Mouse (Mus musculus): ENCODE results near the gene Sema4a.

The Sema4a gene

DNA sequence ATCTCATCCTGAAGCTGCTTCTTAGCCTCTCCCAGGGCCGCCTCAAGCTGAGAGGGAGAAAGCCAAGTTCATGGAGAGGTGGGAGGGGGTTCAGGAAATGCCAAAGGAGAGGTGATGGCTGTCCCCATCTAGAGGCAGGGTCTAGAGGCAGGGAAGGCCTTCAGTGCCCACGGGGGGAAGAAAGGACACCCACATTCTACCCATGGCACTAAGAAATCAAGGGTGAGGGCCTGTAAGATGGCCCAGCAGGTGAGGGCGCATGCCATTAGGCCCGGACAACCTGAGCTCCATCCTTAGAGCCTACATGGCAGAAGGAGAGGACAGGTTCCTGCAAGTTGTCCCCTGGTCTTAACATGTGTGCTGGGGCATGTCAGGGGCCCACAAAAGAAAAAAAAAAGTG lies 25.9 kb upstream of the Sema4a start:
- DNase-seq (ENCODE audit: inconsistent age in 2 of 2, low spot score in 1 of 2): no peak

DNA sequence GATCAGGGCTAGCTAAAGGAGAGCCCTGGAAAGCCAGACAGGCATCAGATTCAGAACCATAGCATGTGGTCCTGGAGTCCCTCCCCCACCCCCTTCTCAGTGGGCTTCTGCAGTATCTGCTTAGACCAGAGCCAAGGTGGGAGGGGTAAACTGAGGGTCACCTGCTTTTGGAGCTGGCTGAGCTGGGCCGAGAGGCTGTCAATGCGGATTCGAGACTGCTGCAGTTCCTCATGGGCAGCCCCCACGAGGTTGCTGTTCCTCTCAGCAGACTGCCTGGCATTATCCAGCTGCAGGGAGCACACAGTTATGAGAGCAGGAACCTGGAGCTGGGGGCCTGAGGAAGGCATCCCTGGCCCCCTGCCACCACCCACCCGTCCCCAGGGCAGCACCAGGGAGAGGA lies 25.1 kb upstream of the Sema4a start:
- DNase-seq (ENCODE audit: inconsistent age in 2 of 2, low spot score in 1 of 2): no peak

DNA sequence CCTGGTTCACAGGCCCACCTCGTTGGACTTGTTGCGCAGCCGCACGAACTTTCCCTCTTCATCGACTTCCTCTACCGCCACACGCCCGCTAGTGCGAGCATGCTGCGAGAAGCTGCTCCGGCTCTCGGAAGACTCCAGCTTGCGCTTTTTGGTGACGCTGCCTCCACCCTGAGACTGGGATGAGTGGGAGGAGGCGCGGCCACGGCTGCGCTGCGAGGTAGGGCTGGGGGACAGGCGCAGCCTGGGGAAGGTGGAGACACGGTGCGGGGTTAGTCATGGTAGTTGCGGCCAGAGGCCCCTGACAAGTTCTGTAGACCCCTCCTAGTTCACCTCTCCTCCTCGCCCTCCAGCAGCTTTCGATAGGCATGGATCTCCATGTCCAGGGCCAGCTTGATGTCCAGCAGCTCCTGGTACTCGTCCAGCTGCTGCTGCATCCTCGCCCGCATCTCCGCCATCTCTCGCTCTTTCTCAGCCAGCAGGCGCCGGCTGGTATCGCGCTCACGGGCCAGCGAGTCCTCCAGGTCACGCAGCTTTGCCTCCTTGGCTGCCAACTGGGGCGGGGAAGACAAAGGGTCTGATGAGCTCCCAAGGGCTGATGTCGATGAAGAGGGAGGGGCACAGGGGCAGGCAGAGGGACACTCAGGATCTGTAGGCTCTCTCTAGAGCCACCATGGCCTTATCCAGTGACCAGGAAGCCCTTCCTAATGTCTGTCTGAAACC lies 23.8 kb upstream of the Sema4a start:
- DNase-seq (ENCODE audit: inconsistent age in 2 of 2, low spot score in 1 of 2): no peak

DNA sequence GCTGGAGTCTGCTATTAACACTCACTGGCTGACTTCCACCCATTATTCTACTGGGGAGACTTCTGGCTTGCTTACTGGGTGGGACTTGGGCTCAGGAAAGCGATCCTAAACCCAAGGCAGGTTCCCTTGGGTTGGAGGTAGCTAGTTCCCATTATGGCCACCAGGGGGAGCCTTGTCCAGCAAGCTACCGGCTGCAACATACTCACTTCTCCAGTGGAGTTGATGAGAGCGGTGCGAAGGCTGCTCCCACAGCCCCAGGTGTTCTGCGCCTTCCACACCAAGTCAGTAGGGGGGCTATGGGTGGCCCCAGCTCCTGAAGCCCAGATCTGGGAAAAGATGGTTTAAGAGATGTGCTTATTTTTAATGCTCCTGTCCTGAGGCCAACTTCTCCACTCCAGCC lies 22.6 kb upstream of the Sema4a start:
- DNase-seq (ENCODE audit: inconsistent age in 2 of 2, low spot score in 1 of 2): peak; percentile 73 to 91

DNA sequence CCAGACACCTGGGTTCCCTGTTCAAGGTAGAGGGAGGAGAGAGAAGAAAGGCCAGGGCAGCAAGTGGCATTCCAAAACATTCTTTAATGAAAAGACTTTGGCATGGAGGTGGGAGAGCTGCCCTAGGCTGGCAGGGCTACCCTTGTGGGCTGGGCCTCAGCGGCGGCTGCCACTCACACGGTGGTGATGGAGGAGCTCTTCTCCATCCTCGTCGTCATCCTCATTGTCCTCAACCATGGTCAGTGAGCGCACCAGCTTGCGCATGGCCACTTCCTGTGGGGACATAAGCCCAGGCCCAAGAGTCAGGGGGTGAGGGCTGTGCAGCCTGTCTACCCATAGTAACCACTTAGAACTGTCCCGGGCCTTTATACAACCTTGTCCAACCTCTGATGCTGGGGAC lies 22.2 kb upstream of the Sema4a start:
- DNase-seq (ENCODE audit: inconsistent age in 2 of 2, low spot score in 1 of 2): no peak

DNA sequence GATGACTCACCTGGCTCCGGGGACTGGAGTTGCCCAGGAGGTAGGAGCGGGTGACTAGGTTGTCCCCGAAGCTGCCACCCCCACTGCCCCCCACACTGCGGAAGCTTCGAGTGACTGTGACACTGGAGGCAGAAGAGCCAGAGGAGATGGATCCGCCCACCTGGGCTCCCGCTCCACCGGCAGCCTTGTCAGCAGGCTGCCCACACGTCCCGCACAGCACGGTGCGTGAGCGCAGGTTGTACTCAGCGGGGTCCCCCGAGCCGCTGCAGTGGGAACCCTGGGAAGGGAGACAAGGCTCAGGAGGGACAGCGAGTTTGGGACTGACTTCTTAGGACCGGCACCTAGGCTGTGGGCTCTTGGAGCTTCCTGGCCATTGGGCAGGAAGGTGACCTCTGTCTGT lies 21.4 kb upstream of the Sema4a start:
- DNase-seq (ENCODE audit: inconsistent age in 2 of 2, low spot score in 1 of 2): no peak

- no peak for DNase-seq (ENCODE audit: inconsistent age in 2 of 2, low spot score in 1 of 2)
Observed at GRCm38 (mm10) chr3:88481372-88482040, 20.5 kb upstream of the Sema4a start.

DNA sequence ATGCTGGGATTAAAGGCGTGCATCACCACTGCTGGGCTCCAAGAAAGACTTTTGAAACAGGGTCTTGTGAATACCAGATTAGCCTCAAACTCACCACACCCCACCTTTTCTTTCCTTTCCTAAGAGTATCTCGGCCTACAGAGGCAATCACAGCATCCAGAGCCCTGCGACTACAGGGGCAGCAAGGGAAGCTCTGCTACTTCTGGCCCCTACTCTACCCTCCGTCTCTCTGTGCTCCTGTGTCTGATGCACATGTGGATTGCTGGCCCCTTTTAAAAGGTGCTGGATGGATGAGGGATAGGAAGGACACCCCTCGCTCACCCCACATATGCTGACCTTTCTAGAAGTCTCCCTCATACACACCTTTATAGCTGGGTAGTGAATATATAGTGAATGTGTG lies 19.7 kb upstream of the Sema4a start:
- DNase-seq (ENCODE audit: inconsistent age in 2 of 2, low spot score in 1 of 2): no peak

- no peak for DNase-seq (ENCODE audit: inconsistent age in 2 of 2, low spot score in 1 of 2)
Observed at GRCm38 (mm10) chr3:88479828-88480227, 18.8 kb upstream of the Sema4a start.

GRCm38 (mm10) chr3:88479163-88479562 lies 18.2 kb upstream of the Sema4a start:
- DNase-seq (ENCODE audit: inconsistent age in 2 of 2, low spot score in 1 of 2): peak in 1 of 2 experiments; percentile 43

DNA sequence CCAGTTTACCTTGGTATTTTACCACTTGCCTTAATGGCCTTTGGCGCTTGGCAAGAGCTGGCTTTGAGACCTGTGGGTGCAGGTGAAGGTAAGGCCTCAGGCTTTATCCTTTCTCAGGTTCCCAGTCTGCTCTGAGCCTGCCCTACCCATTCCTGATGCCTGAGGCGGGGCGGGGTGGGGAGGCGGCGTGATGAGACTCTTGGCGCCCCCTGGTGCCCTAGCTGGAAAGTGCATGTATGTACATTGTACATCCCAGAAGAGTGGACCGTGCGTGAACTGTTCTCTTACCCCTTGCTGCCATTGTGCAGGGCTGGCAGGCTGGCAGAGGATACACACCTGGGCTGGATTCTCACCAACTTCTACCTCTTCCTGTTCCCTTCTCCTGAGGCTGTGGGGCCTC lies 16.8 kb upstream of the Sema4a start:
- peak; percentile 77 to 94 for DNase-seq (ENCODE audit: inconsistent age in 2 of 2, low spot score in 1 of 2)

GRCm38 (mm10) chr3:88476403-88476802 lies 15.4 kb upstream of the Sema4a start:
- no peak for DNase-seq (ENCODE audit: inconsistent age in 2 of 2, low spot score in 1 of 2)

DNA sequence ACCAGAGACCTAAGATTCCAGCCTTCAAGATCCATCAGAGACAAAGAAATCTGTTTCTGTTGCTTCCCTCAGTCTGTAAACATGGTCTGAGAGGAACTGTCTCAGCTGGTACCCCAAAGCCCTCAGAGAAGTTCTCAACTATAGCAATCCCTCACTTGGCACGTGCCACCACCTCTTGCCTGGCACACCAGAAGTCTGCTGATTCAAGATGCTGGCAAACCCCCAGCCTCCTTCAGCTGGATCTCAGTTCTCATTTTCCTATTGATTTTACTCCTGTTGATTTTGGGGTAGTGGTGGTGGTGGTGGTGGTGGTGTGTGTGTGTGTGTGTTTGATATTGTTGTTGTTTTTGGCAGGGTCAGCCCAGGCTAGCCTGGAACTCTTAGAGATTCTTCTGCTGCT lies 12.6 kb upstream of the Sema4a start:
- DNase-seq (ENCODE audit: inconsistent age in 2 of 2, low spot score in 1 of 2): no peak

DNA sequence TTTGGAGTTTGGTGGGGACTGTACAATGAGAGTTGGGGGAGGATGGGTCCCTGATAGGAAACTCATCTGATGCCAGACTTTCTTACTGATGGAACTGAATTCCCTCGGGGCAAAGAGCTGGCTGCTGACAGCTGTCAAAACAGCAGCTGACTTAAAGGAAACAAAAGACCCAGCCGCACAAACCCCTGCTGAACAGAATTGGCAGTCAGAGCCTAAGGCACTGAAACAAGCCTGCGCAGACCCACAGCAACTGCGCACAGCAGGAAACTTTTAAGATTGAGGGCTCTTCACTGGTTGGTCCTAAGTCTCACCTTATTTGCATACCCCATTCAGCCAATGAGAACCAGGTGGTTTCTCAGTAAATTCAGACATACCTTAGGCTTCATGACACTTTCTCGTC lies 12.0 kb upstream of the Sema4a start:
- DNase-seq (ENCODE audit: inconsistent age in 2 of 2, low spot score in 1 of 2): no peak

DNA sequence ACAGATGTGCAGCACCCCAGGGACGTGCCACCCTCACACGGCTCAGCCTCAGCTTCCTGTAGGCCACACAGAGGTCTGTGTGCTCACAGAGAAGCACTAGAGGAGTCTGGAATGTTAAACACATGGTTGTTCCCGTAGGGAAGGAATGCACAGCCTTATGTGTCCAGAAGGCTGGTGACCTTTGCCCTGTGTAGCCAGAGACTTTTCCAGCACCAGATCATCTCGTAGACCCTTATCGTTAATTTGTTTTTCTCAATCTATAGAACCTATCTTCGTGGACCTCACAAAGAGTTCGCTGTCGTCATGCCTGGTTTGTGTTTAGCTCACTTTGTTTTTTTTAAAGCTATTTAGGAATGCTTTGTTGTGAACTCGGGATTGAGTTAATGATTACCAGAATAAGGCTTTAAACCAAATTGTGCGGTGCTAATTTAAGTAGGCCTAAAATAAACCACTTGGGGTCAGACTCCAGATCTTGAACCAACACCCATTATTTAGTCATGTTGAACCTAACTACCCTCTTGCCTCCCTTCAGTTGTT lies 10.0 kb upstream of the Sema4a start:
- no peak for DNase-seq (ENCODE audit: inconsistent age in 2 of 2, low spot score in 1 of 2)

DNA sequence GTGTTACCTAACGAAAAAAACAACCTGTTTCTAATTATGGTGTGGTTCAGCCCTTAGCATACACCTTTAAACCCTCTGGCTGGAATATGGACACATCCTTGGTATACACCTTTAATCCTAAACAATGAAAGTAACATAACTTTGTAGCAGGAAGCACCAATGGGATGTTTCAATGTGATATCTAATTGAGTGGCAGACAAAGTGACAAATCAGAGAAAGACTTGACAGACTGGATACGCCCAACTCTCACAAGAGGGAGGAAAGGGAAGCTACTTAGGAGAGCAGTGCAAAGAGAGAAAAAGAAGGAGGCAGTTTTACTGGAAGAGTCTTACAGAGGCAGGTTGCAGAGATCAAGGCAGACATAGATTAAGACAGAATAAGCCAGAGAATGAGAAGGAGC lies 8.5 kb upstream of the Sema4a start:
- DNase-seq (ENCODE audit: inconsistent age in 2 of 2, low spot score in 1 of 2): no peak

DNA sequence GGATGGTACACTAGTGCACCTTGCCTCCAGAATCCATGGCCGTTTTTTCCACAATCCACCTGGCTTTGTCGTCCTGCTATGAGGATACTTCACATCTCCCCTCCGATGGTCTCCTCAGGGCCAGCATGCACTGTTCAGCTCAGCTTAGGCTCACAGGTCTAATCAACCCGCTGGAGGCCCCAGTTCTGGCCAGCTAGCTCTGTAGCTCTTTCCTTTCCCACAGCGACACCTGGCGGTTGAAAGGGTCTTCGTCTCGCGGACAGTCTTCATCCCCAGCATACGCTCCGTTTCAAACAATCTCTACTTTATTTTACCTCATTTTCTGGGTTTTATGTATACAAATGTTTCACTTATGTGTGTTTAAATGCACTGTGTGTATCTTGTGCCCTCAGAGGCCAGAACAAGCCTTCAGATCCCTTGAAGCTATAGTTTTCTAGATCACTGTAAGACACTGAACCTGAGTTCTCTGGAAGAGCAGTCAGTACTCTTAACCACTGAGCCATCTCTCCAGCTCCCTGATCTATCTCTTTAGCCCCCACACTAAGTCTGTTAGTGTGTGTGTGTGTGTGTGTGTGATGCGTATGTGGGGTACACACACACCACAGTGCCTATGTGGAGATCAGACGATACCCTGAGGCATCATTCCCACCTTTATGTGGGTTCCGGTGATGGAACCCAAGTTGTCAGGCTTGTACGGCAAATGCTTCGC lies 6.3 kb upstream of the Sema4a start:
- DNase-seq (ENCODE audit: inconsistent age in 2 of 2, low spot score in 1 of 2): peak; percentile 86 to 96

DNA sequence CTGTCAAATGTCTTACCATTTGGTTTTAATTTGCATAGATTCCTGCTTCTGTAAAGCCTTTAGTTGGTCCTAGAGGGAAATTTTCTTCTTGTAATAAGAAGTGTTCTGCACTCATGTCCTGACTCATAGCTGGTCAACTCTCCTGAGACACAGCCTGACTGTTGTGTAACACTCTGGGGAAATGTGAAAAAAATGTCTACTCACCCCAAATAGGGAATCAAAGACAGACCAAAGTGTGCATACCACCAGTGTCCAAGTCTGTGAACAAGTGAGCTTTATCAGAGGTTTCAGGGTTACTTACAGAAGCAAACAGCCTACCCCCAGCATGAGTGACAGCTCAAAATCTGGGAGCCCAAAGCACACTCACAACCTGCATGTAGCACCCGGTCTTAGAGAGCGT lies 4.1 kb upstream of the Sema4a start:
- DNase-seq (ENCODE audit: inconsistent age in 2 of 2, low spot score in 1 of 2): peak in 1 of 2 experiments; percentile 77

DNA sequence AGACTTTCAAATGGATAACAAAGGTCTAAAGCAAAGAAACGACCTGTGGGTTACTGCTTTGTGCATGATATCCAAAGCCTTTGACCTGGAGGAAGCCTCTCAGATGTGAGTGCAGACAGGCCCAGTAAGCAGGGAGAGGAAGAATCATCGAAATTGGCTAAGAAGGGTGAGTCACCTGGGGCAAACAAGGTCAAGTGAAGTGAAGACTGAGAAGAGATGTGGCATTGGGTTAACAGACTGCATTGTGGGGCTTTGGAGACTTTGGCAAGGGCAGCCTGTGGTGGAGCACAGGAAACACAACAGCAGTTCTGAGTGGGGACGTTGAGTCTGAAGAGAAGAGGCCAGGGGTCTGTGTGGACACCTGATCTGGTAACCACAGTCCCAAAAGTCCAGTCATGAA lies 3.4 kb upstream of the Sema4a start:
- DNase-seq (ENCODE audit: inconsistent age in 2 of 2, low spot score in 1 of 2): peak in 1 of 2 experiments; percentile 76

GRCm38 (mm10) chr3:88460029-88460428 lies 953 bp downstream of the Sema4a start:
- no peak for DNase-seq (ENCODE audit: inconsistent age in 2 of 2, low spot score in 1 of 2)

GRCm38 (mm10) chr3:88458778-88459219 lies 2.2 kb downstream of the Sema4a start:
- DNase-seq (ENCODE audit: inconsistent age in 2 of 2, low spot score in 1 of 2): no peak
